Mouse (Mus musculus) CH12.LX (cell line): ENCODE measurements at regions not wholly inside any gene's neighbourhood (a gene's known extent, or its start where the extent isn't known, plus 50 kb on each side); places are given as distances from the start of the nearest gene placed in this dataset.

Experiments used
- CTCF ChIP-seq, 2 experiments: IDR thresholded peaks in 1 of 2; conservative IDR thresholded peaks in 1 of 2; 2 replicates each; pipeline ENCODE4 v1.5.1; 2011 to 2012; ENCODE audit warnings: low read depth in 2 of 2, low read length in 2 of 2, improper control_type of control experiment in 1 of 2, inconsistent platforms in 1 of 2, mild to moderate bottlenecking in 1 of 2, moderate library complexity in 1 of 2
- ELF1 ChIP-seq: IDR thresholded peaks from 2 replicates; pipeline ENCODE4 v1.6.1; 2014; ENCODE audit warnings: low read depth, mild to moderate bottlenecking, inconsistent platforms, low read length, improper control_type of control experiment
- EP300 ChIP-seq: IDR thresholded peaks from 2 replicates; pipeline ENCODE4 v1.6.1; 2011; ENCODE audit warnings: low read length, improper control_type of control experiment
- ETS1 ChIP-seq: conservative IDR thresholded peaks from 2 replicates; pipeline ENCODE4 v1.6.1; 2012; ENCODE audit warnings: low read depth, mild to moderate bottlenecking, inconsistent platforms, low read length, improper control_type of control experiment, moderate library complexity
- KAT2A ChIP-seq: IDR thresholded peaks from 2 replicates; pipeline ENCODE4 v1.6.1; 2012; ENCODE audit warnings: low read length, improper control_type of control experiment, inconsistent platforms; ENCODE audit not compliant: insufficient replicate concordance
- MAX ChIP-seq: IDR thresholded peaks from 2 replicates; pipeline ENCODE4 v1.6.1; 2011; ENCODE audit warnings: low read length, improper control_type of control experiment
- POLR2A ChIP-seq: IDR thresholded peaks from 2 replicates; pipeline ENCODE4 v1.6.1; 2011; ENCODE audit warnings: low read depth, mild to moderate bottlenecking, improper control_type of control experiment, low read length
- POLR2AphosphoS2 ChIP-seq: IDR thresholded peaks from 2 replicates; pipeline ENCODE4 v1.6.1; 2011; ENCODE audit warnings: low read depth, low read length, improper control_type of control experiment
- TBP ChIP-seq: conservative IDR thresholded peaks from 2 replicates; pipeline ENCODE4 v1.6.1; 2011; ENCODE audit warnings: low read depth, low read length, improper control_type of control experiment
- TCF12 ChIP-seq: IDR thresholded peaks from 2 replicates; pipeline ENCODE4 v1.6.1; 2014; ENCODE audit warnings: low read depth, mild to moderate bottlenecking, inconsistent platforms, low read length, improper control_type of control experiment
- USF1 ChIP-seq: IDR thresholded peaks from 2 replicates; pipeline ENCODE4 v1.6.1; 2014; ENCODE audit warnings: low read depth, mild to moderate bottlenecking, inconsistent platforms, low read length, improper control_type of control experiment
- ZC3H11A ChIP-seq: IDR thresholded peaks from 2 replicates; pipeline ENCODE4 v1.6.1; 2012; ENCODE audit warnings: low read depth, mild to moderate bottlenecking, inconsistent platforms, low read length, improper control_type of control experiment

GRCm38 (mm10) chr19:21052771-21053170 is 98.8 kb upstream of the Tmc1 start:
- no peak for TF ChIP-seq TBP
- TF ChIP-seq EP300 = no peak
- no peak for TF ChIP-seq ETS1
- TF ChIP-seq CTCF (conservative IDR thresholded peaks at IDR 0.05 in 1 of 2, IDR thresholded peaks at IDR 0.05 in 1 of 2; ENCODE audit: low read depth in 2 of 2, low read length in 2 of 2) = no peak
- TF ChIP-seq USF1 = no peak
- TF ChIP-seq TCF12 = no peak
- no peak for TF ChIP-seq POLR2AphosphoS2
- no peak for TF ChIP-seq POLR2A
- TF ChIP-seq ZC3H11A = no peak
- TF ChIP-seq ELF1 = no peak
- TF ChIP-seq MAX = no peak
- no peak for TF ChIP-seq KAT2A
